Mouse (Mus musculus) mouse embryonic stem cell (cell line): ENCODE data around the gene Nin.

Experiments
- in situ Hi-C, 2 experiments: fragments of 300-500 bp; cut with MboI; formaldehyde crosslinking; loops; 1 replicate in 1 of 2; 3 replicates in 1 of 2; pipeline ENCODE4 v1.14.3; 2019 to 2020; ENCODE audit warnings: low sequenced_read_pairs in 2 of 2, low pct_unique_long_range_greater_than_20kb in 1 of 2, mixed read lengths in 1 of 2; ENCODE audit not compliant: unreplicated experiment in 1 of 2

Gene Nin

GRCm38 (mm10) chr12:70047281-70047680 is 66.2 kb downstream of the Nin start:
- in situ Hi-C loops = no loop called here

- in situ Hi-C loops = no loop called here
Observed at GRCm38 (mm10) chr12:70044353-70044752, 69.2 kb downstream of the Nin start.

DNA sequence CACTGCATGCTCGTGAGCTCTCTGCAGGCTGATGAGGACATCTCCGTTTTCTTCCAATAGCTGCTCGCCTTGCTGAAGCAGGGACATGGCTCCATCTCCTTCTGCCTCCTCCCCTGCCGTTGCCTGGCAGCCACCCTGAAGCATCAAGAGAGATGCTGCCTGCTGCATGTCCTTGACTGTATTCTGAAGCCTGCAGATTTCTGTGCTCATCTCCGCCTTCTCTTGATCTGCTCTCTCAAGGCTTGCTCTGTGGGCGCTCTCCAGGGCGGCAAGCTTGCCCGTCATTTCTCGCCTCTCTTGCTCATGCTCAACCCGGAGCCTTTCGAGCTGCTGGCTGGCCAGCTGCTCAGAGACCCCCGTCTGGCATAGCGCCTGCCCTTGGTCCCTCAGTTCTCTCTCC is 70.1 kb downstream of the Nin start:
- in situ Hi-C loops = no loop called here

DNA sequence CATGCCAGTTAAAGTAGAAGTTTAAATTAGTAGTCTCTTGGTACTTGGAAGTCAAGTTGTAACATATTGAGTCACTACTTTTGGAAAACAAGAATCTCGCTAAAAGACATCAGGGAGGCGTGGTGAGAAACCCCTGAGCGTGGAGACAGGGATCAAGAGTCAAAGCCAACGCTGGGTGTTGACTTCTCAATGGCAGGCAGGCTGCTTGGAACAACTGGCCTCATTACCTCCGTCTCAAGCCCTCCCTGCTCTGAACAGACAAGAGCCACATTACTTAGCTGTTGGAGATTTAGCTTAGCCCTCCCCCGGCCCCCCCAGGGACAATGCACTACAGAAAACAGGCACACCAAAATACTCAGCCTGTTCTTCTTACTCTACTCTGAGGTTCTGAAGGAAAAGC is 72.5 kb downstream of the Nin start:
- in situ Hi-C loops = no loop called here

DNA sequence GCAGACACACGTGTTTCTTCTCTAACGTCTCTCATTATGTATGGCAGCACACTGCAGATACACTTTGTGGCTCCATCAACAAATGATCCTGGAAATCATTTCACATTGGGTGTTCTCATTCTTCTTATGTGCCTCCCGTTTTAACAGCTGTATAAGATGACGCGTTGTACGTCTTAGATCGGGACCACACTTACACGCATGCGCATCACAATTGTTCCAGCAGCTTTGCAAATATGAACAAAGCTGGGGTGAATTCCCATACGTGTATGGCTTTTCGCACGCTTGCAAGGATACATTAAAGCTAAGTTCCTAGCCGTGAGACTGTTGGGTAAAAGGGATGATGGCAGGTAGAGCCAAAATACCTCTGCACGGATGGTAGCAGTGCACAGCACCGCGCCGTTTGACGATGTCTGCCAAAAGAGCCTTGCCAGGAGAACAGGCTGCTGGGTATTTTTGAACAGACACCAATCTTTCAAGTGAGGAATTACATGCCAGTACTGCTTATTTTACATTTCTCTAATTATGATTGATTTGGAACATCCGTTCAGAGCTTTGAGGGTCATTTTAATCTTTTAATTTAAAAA is 76.7 kb downstream of the Nin start:
- in situ Hi-C loops = no loop called here

GRCm38 (mm10) chr12:70026233-70026632 is 87.3 kb downstream of the Nin start:
- in situ Hi-C loops = no loop called here

GRCm38 (mm10) chr12:70025431-70025830 is 88.1 kb downstream of the Nin start:
- in situ Hi-C loops = no loop called here

GRCm38 (mm10) chr12:70023580-70023979 is 89.9 kb downstream of the Nin start:
- in situ Hi-C loops = no loop called here

DNA sequence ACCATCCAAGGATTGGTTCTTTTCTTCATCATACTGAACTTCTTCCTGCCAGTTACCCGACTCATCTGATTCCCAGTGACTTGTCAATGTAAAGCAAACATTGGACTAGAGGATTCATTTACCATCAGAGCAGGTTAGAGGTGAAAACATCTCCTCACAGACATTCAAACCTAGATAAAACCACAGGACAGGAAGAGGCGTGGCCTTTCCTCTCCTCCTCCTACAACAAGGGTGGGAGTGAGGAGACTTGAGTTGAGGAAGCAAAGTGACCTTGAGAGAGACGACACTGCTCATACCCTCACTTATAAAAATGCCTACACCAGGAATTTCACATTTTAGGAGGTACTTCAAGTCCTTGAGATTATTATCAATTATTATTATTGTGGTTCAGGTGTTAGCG is 95.4 kb downstream of the Nin start:
- in situ Hi-C loops = no loop called here

- in situ Hi-C loops = no loop called here
Observed at GRCm38 (mm10) chr12:70015936-70016335, 97.6 kb downstream of the Nin start.

DNA sequence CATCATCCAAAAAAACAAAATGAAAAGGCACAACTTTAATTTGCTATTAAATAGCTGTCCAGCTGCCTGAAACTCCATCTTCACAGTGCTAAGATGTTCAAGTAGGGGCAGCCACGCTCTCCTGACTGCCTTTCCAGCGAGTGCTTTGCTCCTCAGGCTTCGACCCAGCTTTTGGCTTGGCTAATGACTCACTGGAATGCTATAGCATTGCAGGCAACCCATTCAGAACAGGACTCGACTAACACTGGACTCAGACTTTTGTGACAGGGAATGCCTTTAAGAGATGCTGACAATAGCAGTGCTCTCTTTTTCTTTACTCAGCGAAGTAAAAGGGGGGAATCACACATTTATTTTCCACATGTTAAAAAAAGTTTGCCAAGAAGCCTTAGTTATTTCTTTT is 101.8 kb downstream of the Nin start:
- in situ Hi-C loops = no loop called here

GRCm38 (mm10) chr12:70010356-70010755 is 103.2 kb downstream of the Nin start:
- in situ Hi-C loops = no loop called here

GRCm38 (mm10) chr12:70005103-70005502 is 108.4 kb downstream of the Nin start:
- in situ Hi-C loops = no loop called here

- in situ Hi-C loops = no loop called here
Observed at GRCm38 (mm10) chr12:69998186-69998983, 115.1 kb downstream of the Nin start.

GRCm38 (mm10) chr12:69995382-69995781 is 118.1 kb downstream of the Nin start:
- in situ Hi-C loops = no loop called here

DNA sequence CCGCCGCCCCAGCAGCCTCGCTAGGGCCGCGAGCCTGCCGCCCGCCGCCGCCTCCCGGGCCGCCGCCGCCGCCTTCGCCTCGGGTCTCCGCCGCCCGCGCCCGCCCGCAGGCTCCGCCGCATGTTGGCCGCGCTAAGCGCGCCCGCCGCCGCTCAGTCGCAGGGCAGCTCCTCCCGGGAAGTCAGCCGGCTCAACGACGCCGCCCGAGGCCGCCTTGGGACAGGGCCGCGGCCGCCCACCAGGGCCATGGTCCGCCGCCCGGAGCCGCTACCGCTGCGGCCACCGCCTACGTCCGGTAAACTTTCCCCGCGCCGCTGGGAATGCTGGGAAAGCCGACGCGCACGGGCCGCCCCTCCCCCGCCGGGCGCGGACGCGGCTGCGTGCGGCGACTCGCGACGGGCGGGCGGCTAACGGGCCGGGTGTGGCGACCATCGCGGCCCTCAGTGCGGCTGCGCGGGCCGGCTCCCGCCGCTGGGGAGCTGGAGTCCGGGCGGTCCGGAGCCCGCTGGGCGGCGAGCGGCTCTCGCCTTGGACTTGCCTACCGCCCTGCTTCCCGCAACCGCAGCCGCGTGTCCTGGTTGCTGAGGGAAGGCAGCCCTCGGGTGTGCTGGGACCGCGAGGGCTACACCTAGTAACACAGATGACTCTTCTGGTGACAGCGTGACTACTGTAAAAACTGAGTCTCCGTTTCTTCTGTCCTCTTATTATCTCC is 126.6 kb downstream of the Nin start, which contains the start of gene Sav1:
Sav1 (minus strand) TSS at position 217 of the 712 bp plus-strand sequence.
- in situ Hi-C loops = no loop called here

DNA sequence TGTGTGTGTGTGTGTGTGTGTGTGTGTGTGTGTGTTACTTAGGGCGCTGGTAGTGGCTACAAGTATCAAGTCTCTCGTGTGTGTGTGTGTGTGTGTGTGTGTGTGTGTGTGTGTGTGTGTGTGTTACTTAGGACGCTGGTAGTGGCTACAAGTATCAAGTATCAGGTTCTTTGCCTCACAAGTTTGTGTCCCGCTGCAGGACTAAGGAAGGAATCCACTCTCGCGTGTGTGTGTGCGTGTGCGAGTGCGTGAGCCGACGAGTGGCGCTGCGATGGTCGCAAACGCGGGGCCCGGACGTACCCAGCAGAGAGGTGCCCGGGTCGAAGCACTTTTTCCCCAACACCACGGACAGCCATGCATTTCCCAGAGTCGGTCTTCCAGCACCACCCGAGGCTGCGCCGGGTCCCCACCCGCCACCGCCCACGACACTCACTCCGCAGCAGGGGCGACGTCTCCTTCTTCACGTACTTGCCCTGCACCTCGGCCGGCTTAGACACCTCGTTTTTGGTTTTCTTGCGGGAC is 127.2 kb downstream of the Nin start:
- in situ Hi-C loops = no loop called here

DNA sequence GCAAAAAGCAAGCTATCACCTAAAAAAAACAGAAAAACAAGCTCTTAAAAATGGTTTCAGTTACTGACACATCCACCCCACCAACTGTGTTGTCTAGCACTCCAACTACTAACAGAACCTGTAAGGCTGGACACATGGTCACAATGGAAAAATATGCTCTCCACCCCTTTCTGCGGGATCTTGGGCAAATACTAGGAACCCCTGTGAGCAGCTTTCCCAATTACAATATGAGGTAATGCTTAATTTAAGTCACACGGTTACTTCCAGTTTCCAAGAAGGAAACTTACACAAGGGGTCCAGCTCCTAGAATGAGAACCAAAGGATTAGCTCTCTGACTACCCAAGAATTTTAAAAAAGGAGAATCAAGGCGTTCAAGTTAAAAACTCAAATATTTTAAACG is 128.0 kb downstream of the Nin start:
- in situ Hi-C loops = no loop called here

- in situ Hi-C loops = no loop called here
Observed at GRCm38 (mm10) chr12:69982874-69983273, 130.6 kb downstream of the Nin start.
